Mouse (Mus musculus) myocyte (in vitro differentiated cells): ENCODE results near the gene Cox20. TPM values are rescaled to one million over a fixed set of nuclear protein-coding genes. Genes with fewer than 3 reads are reported as not detected.

Experiments used
- H3K27me3 ChIP-seq: one replicate; pipeline ENCODE4 v1.6.1; 2011; ENCODE audit not compliant: control insufficient read depth, insufficient read depth, insufficient read length
- H3K36me3 ChIP-seq: one replicate; pipeline ENCODE4 v1.6.1; 2011; ENCODE audit not compliant: control insufficient read depth, insufficient read depth
- H3K4me2 ChIP-seq: one replicate; pipeline ENCODE4 v1.6.1; 2011; ENCODE audit warnings: low read depth, control low read depth
- H3K4me3 ChIP-seq: one replicate; pipeline ENCODE4 v1.5.1; 2011; ENCODE audit warnings: mild to moderate bottlenecking, control low read depth, moderate library complexity
- H3K79me2 ChIP-seq: one replicate; pipeline ENCODE4 v1.6.1; 2011; ENCODE audit not compliant: control insufficient read depth, insufficient read depth
- H3ac ChIP-seq: one replicate; pipeline ENCODE4 v1.6.1; 2011; ENCODE audit not compliant: control insufficient read depth, insufficient read length
- CEBPB ChIP-seq: IDR thresholded peaks from 2 replicates; pipeline ENCODE4 v1.6.1; 2011; ENCODE audit warnings: mild to moderate bottlenecking, moderate library complexity; ENCODE audit not compliant: poor library complexity, insufficient read depth, severe bottlenecking
- E2F4 ChIP-seq: IDR thresholded peaks from one replicate; pipeline ENCODE4 v1.6.1; 2011; ENCODE audit warnings: mild to moderate bottlenecking, control low read depth, moderate library complexity; ENCODE audit not compliant: insufficient read depth
- MAX ChIP-seq: IDR thresholded peaks from one replicate; pipeline ENCODE4 v1.6.1; 2011; ENCODE audit warnings: low read depth, mild to moderate bottlenecking, control low read depth
- MYOD1 ChIP-seq, 3 experiments: IDR thresholded peaks; one replicate each; pipeline ENCODE4 v1.6.1; 2011; ENCODE audit warnings: control low read depth in 2 of 3, low read depth in 2 of 3, mild to moderate bottlenecking in 2 of 3, moderate library complexity in 1 of 3; ENCODE audit not compliant: insufficient read length in 2 of 3, control insufficient read depth in 1 of 3
- MYOG ChIP-seq, 3 experiments: IDR thresholded peaks; one replicate each; pipeline ENCODE4 v1.6.1; 2011; ENCODE audit warnings: control low read depth in 2 of 3, low read depth in 2 of 3, mild to moderate bottlenecking in 2 of 3; ENCODE audit not compliant: insufficient read length in 2 of 3, control insufficient read depth in 1 of 3, insufficient read depth in 1 of 3
- POLR2A ChIP-seq: IDR thresholded peaks from one replicate; pipeline ENCODE4 v1.6.1; 2011; ENCODE audit warnings: low read depth, mild to moderate bottlenecking, control low read depth, moderate library complexity; ENCODE audit not compliant: insufficient read length
- POLR2AphosphoS2 ChIP-seq: IDR thresholded peaks from one replicate; pipeline ENCODE4 v1.6.1; 2011; ENCODE audit warnings: low read depth, control low read depth; ENCODE audit not compliant: insufficient read length
- REST ChIP-seq: IDR thresholded peaks from one replicate; pipeline ENCODE4 v1.6.1; 2011; ENCODE audit warnings: mild to moderate bottlenecking, control low read depth, moderate library complexity; ENCODE audit not compliant: insufficient read depth, insufficient read length
- SRF ChIP-seq: IDR thresholded peaks from one replicate; pipeline ENCODE4 v1.6.1; 2011; ENCODE audit warnings: low read depth; ENCODE audit not compliant: control insufficient read depth, insufficient read length
- TCF12 ChIP-seq: IDR thresholded peaks from one replicate; pipeline ENCODE4 v1.6.1; 2011; ENCODE audit warnings: mild to moderate bottlenecking, control low read depth; ENCODE audit not compliant: poor library complexity, insufficient read depth, severe bottlenecking
- TCF3 ChIP-seq: IDR thresholded peaks from one replicate; pipeline ENCODE4 v1.6.1; 2011; ENCODE audit warnings: low read depth, control low read depth; ENCODE audit not compliant: insufficient read length
- USF1 ChIP-seq: IDR thresholded peaks from one replicate; pipeline ENCODE4 v1.6.1; 2011; ENCODE audit warnings: low read depth, mild to moderate bottlenecking, control low read depth, moderate library complexity
- polyA plus RNA-seq: library from polyadenylated mRNA; unstranded; fragments of >200 nt; fragmentation: generic; extraction: Trizol; gene quantifications from one replicate; pipeline ENCODE4 v1.2.1, GENCODE M21; 2012; ENCODE audit warnings: missing spikeins

Gene Cox20
- polyA plus RNA-seq, 1 experiment, result 67.2 TPM

DNA sequence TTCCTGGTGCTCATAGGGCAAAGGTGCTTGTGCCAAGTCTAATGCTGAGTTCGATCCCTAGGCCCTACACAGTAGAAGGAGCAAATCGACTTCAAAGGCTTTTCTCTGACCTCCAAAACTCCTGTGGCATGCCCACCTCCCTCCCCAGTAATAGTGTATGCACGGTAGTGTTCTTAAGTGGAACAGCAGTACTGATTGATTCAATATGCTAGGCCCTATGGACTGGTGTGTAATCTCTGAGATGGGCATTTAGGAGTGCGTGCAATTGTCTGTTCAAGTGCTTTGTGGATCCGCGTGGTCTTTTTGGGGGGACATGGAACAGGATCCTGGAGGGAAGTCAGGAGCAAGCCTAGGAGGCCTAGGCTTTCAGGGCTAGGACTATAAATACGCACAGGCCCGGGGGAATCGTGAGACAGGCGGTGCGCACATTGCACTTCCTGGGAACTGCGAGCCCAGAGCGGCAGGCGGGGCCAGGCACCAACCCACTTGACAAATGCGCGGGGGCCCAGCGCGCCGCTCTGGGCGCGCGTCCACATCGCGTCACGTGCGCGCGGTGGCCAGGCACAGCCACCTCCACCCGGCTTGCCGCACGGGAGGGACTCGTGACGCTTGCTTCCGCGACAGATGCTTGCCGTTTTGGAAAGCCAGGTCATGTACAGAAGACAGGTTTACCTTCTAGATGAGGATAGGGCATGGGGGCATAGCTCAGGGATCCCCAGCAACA is 49.8 kb downstream of the Cox20 start:
- H3K4me2 ChIP-seq, result peak overlapping the region; percentile 73
- H3K79me2 ChIP-seq, result no peaks in the 10 kb centered on the region
- TF ChIP-seq MYOG (IDR thresholded peaks at IDR 0.05; ENCODE audit: control insufficient read depth in 1 of 3, insufficient read depth in 1 of 3, insufficient read length in 2 of 3, low read depth in 2 of 3) (peak in 2 of 3 experiments; percentile 65 to 87), TCF12 (peak; percentile 1), E2F4 (no peak), USF1 (peak; percentile 84), POLR2A (peak; percentile 83), POLR2AphosphoS2 (peak; percentile 85), REST (no peak), MAX (no peak), MYOD1 (IDR thresholded peaks at IDR 0.05; ENCODE audit: control insufficient read depth in 1 of 3, insufficient read length in 2 of 3, low read depth in 2 of 3) (peak in 2 of 3 experiments; percentile 13 to 83), CEBPB (no peak), SRF (no peak), TCF3 (no peak)

DNA sequence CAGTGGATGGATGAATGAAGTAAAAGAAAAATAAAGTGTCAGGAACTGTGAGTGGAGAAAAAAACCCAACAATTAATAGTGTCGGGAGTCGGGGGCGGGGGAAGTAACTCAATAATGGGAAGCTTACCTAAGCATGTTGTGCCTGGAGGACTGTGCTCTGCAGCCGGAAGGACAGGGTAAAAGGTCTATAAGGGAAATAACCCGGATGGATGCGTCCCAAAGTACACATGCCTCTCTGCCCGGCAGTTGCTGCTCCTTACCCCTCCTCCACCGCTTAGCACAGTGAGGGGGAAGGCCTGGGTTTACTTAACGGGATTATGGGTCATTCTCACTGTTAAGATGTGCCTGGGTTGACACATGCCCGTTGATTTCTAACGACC is 50.3 kb downstream of the Cox20 start:
- no peaks in the 10 kb centered on the region for H3K36me3 ChIP-seq
- no peaks in the 10 kb centered on the region for H3K27me3 ChIP-seq
- H3K4me3 ChIP-seq, result peak overlapping the region; percentile 30
- no peaks in the 10 kb centered on the region for H3K79me2 ChIP-seq
- no peak overlapping the region for H3ac ChIP-seq
- no peak for TF ChIP-seq MAX
- TF ChIP-seq CEBPB, result no peak
- TF ChIP-seq REST, result no peak
- TF ChIP-seq E2F4, result no peak
- no peak for TF ChIP-seq TCF12
- TF ChIP-seq MYOG (IDR thresholded peaks at IDR 0.05; ENCODE audit: control insufficient read depth in 1 of 3, insufficient read depth in 1 of 3, insufficient read length in 2 of 3, low read depth in 2 of 3), result no peak
- TF ChIP-seq POLR2A, result no peak
- no peak for TF ChIP-seq POLR2AphosphoS2
- TF ChIP-seq MYOD1 (IDR thresholded peaks at IDR 0.05; ENCODE audit: control insufficient read depth in 1 of 3, insufficient read length in 2 of 3, low read depth in 2 of 3), result no peak
- no peak for TF ChIP-seq SRF
- TF ChIP-seq TCF3, result no peak
- H3K4me2 ChIP-seq, result peak overlapping the region; percentile 73

More for the DNA sequence above, 49.8 kb downstream of the Cox20 start:
- Histone ChIP-seq H3K4me3 (peak overlapping the region; percentile 30), H3ac (no peak overlapping the region), H3K27me3 (no peaks in the 10 kb centered on the region), H3K36me3 (no peaks in the 10 kb centered on the region)

Other genes with a start within 250 kb of the Cox20 start
- gene Desi2, start 131.7 kb upstream of the Cox20 start, polyA plus RNA-seq, result 11.4 TPM
- gene Hnrnpu, start 18.7 kb downstream of the Cox20 start, polyA plus RNA-seq, result 95.0 TPM
- 0.72 TPM for gene Efcab2, start 87.0 kb downstream of the Cox20 start, polyA plus RNA-seq
- 5.9 TPM for gene Kif26b, start 210.0 kb downstream of the Cox20 start, polyA plus RNA-seq